Mouse (Mus musculus) liver, postnatal 0 days (tissue): ENCODE measurements around the gene Lrrc8c.

Experiments
- CTCF ChIP-seq: sonication (generic); IDR thresholded peaks from 2 replicates; pipeline ENCODE4 v1.5.1; 2016; ENCODE audit warnings: antibody characterized with exemption, low read depth
- EP300 ChIP-seq: IDR thresholded peaks from 2 replicates; pipeline ENCODE4 v1.6.1; 2016; ENCODE audit warnings: antibody characterized with exemption, low read depth, mild to moderate bottlenecking

DNA sequence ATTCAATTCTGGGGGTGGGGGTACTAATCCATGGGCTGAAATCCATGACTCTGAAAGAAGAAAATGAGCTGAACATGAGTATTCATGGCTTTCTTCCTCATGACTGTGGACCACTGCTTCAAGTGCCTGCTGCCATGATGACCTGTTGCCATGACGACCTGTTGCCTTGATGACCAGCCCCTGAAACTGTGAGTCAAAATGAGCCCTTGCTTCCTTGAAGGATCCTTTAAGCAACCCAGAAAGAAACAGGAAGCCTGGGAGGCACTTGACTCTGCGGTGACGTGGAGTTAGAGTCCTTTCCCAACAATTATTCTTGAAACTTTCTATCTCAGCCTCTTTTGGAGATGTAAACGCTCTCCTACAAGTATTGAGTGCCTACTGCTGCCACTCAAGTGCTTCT, 23.1 kb upstream of the Lrrc8c start:
- TF ChIP-seq CTCF, result no peak
- TF ChIP-seq EP300, result no peak
